Mouse (Mus musculus) C2C12 (cell line): ENCODE data around the gene Top3a. TPM values are rescaled to one million over a fixed set of nuclear protein-coding genes. Genes with fewer than 3 reads are reported as not detected.

Source experiments
- H3K27me3 ChIP-seq: one replicate; pipeline ENCODE4 v1.6.1; 2011; ENCODE audit not compliant: control insufficient read depth, insufficient read depth, insufficient read length
- H3K36me3 ChIP-seq: one replicate; pipeline ENCODE4 v1.6.1; 2011; ENCODE audit not compliant: control insufficient read depth, insufficient read depth
- H3K4me3 ChIP-seq: one replicate; pipeline ENCODE4 v1.5.1; 2011; ENCODE audit warnings: mild to moderate bottlenecking, control low read depth; ENCODE audit not compliant: poor library complexity, insufficient read depth, severe bottlenecking
- H3K79me2 ChIP-seq: one replicate; pipeline ENCODE4 v1.6.1; 2011; ENCODE audit not compliant: control insufficient read depth, insufficient read depth
- H3K79me3 ChIP-seq: one replicate; pipeline ENCODE4 v1.6.1; 2011; ENCODE audit warnings: low read depth, control low read depth
- H3ac ChIP-seq: one replicate; pipeline ENCODE3; 2011; ENCODE audit warnings: low read depth; ENCODE audit not compliant: control insufficient read depth, insufficient read length
- CEBPB ChIP-seq: IDR thresholded peaks from one replicate; pipeline ENCODE4 v1.6.1; 2011; ENCODE audit warnings: low read depth, mild to moderate bottlenecking, control low read depth, moderate library complexity
- CTCF ChIP-seq: IDR thresholded peaks from one replicate; pipeline ENCODE4 v1.5.1; 2011; ENCODE audit not compliant: control insufficient read depth, insufficient read depth, insufficient read length
- FOSL1 ChIP-seq: IDR thresholded peaks from one replicate; pipeline ENCODE4 v1.8.0; 2011; ENCODE audit warnings: mild to moderate bottlenecking, low read length; ENCODE audit not compliant: poor library complexity, insufficient read depth, severe bottlenecking
- MAX ChIP-seq: IDR thresholded peaks from one replicate; pipeline ENCODE4 v1.6.1; 2011; ENCODE audit warnings: mild to moderate bottlenecking, control low read depth
- MYOD1 ChIP-seq: IDR thresholded peaks from one replicate; pipeline ENCODE4 v1.6.1; 2011; ENCODE audit warnings: low read depth; ENCODE audit not compliant: control insufficient read depth, insufficient read length
- MYOG ChIP-seq: IDR thresholded peaks from one replicate; pipeline ENCODE4 v1.6.1; 2011; ENCODE audit not compliant: control insufficient read depth, insufficient read length; ENCODE audit errors: extremely low read depth
- USF1 ChIP-seq: IDR thresholded peaks from one replicate; pipeline ENCODE4 v1.6.1; 2011; ENCODE audit warnings: low read depth, mild to moderate bottlenecking, control low read depth, moderate library complexity
- polyA plus RNA-seq: library from polyadenylated mRNA; unstranded; fragments of >200 nt; fragmentation: generic; extraction: Trizol; gene quantifications from one replicate; pipeline ENCODE4 v1.2.1, GENCODE M21; 2012; ENCODE audit warnings: missing spikeins

Gene Top3a
- polyA plus RNA-seq, 1 experiment = 8.4 TPM

DNA sequence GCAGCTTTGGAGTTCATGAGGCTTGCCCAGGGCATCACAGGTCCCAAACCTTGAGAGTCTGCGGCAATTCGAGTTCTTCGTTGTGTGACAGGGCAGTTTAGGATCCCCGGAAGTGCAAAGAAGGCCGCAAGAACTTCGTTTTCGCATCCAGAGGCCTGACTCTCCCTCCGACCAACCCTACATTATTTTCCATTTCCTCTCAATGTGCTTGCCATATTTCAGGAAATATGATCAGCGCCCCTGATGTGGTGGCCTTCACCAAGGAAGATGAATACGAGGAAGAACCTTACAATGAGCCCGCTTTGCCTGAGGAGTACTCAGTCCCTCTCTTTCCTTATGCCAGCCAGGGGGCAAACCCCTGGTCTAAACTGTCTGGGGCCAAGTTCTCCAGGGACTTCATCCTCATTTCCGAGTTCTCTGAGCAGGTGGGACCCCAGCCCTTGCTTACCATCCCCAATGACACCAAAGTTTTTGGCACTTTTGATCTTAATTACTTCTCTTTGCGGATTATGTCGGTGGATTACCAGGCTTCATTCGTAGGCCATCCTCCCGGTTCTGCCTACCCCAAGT is 721 bp upstream of the Top3a start:
- no peaks in the 10 kb centered on the region for H3K27me3 ChIP-seq
- H3ac ChIP-seq = peak overlapping the region; percentile 78
- peaks cover 40% of the 10 kb centered on the region for H3K36me3 ChIP-seq
- H3K79me3 ChIP-seq = peaks cover 76% of the 10 kb centered on the region
- H3K4me3 ChIP-seq = peak overlapping the region; percentile 99
- TF ChIP-seq USF1 = no peak
- no peak for TF ChIP-seq FOSL1
- no peak for TF ChIP-seq MAX
- TF ChIP-seq MYOD1 = no peak
- no peak for TF ChIP-seq MYOG
- TF ChIP-seq CTCF = no peak
- TF ChIP-seq CEBPB = no peak
- peaks cover 94% of the 10 kb centered on the region for H3K79me2 ChIP-seq

DNA sequence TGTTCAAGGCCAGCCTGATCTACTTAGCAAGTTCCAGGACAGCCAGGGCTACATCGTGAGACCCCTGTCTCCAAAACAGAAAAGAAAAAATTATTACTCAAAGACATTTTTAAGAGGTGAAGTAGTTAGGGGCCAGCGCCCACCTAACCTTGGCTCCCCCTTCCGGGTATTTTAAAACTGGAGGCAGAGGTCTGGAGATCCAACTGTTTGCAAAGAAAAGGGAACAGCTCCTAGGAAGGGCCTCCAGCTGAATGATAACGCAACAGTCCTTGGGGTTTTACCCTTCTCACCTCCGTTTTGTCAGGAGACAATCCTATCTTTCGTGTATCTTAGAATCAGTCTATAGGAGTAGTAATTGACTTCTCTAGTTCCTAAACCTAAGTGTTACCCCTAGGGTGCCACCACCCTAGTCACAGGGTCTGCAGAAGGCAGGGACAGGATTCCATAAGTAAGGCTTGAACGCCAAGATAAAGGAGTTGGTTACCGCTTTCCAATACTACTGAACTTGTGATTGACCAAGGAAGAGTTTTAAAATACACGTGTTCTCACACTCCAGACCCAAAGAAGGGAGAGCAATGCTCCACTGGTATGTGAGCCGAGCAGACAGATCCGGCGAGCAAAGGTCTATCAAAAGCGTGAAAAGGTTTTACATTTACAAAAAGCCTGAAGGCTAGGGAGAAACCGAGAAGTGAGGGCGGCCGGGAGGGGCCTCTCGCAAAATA is 897 bp downstream of the Top3a start:
- H3K79me3 ChIP-seq = peaks cover 71% of the 10 kb centered on the region
- peaks cover 94% of the 10 kb centered on the region for H3K79me2 ChIP-seq
- H3K27me3 ChIP-seq = no peaks in the 10 kb centered on the region
- H3K4me3 ChIP-seq = peak overlapping the region; percentile 99
- peak overlapping the region; percentile 73 for H3ac ChIP-seq
- no peak for TF ChIP-seq MYOG
- TF ChIP-seq MAX = no peak
- no peak for TF ChIP-seq CEBPB
- TF ChIP-seq USF1 = no peak
- no peak for TF ChIP-seq MYOD1
- no peak for TF ChIP-seq CTCF
- no peak for TF ChIP-seq FOSL1
- H3K36me3 ChIP-seq = peaks cover 29% of the 10 kb centered on the region

DNA sequence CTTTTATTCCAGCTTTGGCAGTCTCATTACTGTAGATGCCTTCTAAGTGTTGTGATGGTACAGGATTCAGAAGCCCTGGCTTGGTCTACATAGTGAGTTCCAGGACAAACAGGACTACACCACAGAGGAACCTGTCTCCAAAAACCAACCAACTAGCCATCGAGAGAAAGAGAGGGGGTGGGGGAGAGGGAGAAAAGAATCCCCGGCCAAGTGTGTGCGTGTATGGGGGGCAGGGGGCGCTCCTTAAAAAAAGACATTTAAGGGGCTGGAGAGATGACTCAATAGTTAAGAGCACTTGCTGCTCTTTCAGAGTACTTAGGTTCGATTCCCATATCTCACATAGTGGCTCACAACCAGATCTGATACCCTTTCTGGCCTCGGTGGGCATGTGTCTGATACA is 1.6 kb downstream of the Top3a start:
- peaks cover 22% of the 10 kb centered on the region for H3K36me3 ChIP-seq
- H3K27me3 ChIP-seq = no peaks in the 10 kb centered on the region
- TF ChIP-seq USF1 (no peak), MYOD1 (no peak), CEBPB (no peak), CTCF (no peak), MAX (no peak), FOSL1 (no peak), MYOG (no peak)
- peak overlapping the region; percentile 99 for H3K4me3 ChIP-seq
- peaks cover 94% of the 10 kb centered on the region for H3K79me2 ChIP-seq
- H3K79me3 ChIP-seq = peaks cover 66% of the 10 kb centered on the region
- H3ac ChIP-seq = no peak overlapping the region

DNA sequence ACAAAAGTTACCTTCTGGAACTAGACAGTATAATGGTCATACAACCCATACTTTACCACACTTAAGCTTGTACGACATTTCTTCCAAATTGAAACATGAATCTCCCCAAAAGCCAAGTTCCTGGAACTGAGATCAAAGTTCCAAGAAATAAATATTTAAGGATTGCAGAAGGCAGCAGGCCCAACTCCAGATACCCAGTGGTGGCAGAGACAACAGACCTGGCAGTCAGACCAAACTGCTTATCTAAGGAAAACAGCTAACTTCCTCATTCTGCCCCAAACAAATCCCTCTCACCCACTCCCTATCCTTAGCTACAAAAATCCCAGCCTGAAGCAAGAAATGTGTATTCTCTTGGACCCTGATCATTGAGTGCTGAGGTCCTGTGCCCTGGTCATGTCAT is 2.3 kb downstream of the Top3a start:
- H3K79me2 ChIP-seq = peaks cover 94% of the 10 kb centered on the region
- H3ac ChIP-seq = no peak overlapping the region
- no peaks in the 10 kb centered on the region for H3K27me3 ChIP-seq
- H3K4me3 ChIP-seq = no peak overlapping the region
- peaks cover 14% of the 10 kb centered on the region for H3K36me3 ChIP-seq
- peaks cover 61% of the 10 kb centered on the region for H3K79me3 ChIP-seq
- TF ChIP-seq MYOD1 (no peak), USF1 (no peak), FOSL1 (no peak), MYOG (no peak), CTCF (no peak)

DNA sequence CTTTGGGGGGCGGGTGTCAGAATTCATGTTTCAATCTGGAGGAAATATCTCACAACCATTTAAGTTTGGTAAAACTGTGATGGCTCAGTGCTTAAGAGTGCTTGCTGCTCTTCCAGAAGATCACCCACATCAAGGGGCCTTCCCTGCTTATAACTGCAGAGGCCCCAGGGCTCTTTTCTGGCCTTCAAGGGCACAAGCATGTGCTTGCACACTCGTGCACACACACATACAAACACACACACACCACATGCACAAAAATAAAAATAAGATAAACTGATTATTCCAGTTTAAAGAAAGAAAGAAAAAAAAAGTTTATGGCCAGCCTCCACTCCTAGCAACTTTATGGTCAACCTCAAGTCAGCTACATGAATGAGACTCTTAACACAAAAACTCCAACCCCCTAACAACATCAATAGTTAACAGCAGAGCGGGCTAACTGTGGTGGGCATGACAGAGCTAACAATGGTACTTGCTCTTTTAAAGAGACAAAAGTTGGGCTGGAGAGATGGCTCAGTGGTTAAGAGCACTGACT is 2.9 kb downstream of the Top3a start:
- Histone ChIP-seq H3K79me3 (peaks cover 55% of the 10 kb centered on the region), H3K27me3 (no peaks in the 10 kb centered on the region), H3K36me3 (peaks cover 9% of the 10 kb centered on the region), H3K4me3 (no peak overlapping the region), H3ac (no peak overlapping the region), H3K79me2 (peaks cover 90% of the 10 kb centered on the region)
- TF ChIP-seq USF1 = no peak

DNA sequence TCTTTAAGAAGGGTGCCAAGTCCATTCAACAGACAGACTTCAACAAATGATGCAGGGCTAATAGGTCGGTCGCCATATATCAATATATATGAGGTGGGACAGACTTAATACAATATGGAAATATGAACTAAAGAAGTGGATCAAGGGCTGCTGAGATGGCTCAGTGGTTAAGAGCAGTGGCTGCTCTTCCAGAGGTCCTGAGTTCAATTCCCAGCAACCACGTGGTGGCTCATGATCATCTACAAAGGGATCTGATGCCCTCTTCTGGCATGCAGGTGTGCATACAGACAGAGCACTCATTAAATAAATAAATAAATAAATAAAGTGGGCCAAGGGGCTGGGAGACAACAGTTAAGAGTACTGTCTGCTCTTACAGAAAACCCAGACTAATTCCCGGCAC is 5.0 kb downstream of the Top3a start:
- no peak for TF ChIP-seq MYOG
- TF ChIP-seq CTCF = no peak
- no peaks in the 10 kb centered on the region for H3K27me3 ChIP-seq
- H3K36me3 ChIP-seq = no peaks in the 10 kb centered on the region
- peaks cover 81% of the 10 kb centered on the region for H3K79me2 ChIP-seq
- peaks cover 40% of the 10 kb centered on the region for H3K79me3 ChIP-seq
- no peak overlapping the region for H3K4me3 ChIP-seq
- no peak overlapping the region for H3ac ChIP-seq
